Mouse (Mus musculus): ENCODE measurements around the gene Rmdn3.

The Rmdn3 gene

DNA sequence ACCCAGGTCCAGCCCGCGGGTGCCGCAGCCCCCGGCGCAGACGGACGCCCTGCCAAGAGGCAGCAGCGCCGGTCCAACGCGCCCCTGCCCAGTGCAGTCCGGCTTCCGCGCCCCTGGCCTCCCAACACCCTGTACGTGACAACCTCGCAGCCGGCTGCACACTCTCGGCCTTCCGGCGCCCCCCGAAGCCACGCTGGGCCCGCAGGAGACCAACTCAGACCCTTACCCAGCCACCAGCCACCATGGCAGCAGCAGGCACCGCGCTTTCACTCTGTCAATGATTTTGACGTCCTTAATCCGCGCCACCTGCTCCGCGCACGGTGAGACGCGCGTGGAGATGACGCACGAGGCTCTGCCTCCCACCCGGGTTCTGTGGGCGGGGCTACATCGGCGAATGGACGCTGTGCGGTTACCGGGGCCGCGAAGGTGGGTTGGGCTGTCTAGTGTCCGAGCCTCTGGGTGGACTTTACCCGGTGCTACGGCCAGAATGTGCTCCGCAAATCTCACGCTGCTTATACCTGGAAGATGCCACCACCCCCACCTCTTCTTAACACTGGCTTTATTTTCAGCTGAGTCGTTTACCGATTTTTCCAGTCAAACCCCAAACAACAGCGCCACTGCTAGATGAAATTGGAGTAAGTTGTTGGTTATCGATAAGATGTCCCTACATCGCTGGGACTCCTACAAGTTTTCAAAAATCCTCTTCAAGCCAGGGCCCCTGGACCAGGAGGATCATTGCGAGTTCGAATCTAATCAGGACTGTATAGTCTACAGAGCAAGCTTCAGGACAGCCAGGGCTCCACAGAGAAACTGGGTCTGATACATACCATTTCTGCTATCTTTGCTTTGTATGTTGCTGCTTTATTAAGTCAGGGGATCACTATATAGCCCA, at the start of gene Rmdn3:
Gene Rmdn3 (minus strand): TSS at position 354 of the 892 bp plus-strand sequence.
- peak; percentile 95 for DNase-seq (ENCODE audit: low read depth, low spot score)

DNA sequence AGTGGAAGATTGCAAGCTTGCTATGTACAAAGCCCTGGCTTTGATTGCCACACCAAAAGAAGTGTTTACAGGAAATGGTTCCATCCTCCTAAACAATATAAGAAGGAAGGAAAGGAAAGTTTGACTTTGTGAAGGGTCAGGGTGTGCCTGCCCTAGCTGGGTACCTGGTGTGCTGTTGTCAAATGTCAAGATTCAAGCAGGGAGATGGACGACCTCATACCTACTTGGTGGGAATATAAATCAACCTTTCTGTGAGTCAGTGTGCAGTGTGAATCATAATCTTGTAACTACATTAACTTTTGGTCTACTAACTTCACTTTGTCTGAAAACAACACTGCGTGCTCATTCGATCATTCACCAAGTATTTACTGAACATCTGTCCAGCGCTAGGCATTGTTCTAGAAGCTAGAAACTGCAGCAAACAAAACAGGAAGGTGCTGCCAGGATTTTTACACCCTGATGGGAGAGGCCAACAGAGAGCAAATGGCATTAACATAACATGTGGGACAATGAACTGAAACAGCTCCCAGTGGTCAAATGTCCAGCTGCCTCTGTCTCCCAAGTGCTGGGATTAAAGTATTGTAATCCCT, 47.1 kb upstream of the Rmdn3 start:
- DNase-seq (ENCODE audit: low read depth, low spot score), result no peak

GRCm38 (mm10) chr2:119202914-119203453, 46.1 kb upstream of the Rmdn3 start:
- DNase-seq (ENCODE audit: low read depth, low spot score), result no peak

DNA sequence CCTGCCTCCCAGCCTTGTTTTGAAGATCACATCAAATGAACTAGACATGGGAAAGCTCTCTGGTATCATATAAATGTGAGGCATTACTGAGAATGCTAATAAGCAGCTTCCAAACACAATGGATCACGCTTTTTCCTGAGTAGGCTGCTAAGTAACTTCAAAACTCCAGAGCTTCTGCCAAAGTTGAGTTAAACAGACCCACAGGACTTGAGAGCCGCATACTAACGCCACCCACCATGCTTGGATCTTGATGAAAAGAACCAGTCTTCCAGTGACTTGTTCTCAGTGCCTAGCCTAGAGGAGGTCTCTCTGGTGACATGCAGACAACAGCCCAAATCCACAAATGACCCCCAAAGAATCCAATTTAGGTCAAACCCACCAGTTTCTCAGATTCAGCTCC, 42.1 kb upstream of the Rmdn3 start:
- no peak for DNase-seq (ENCODE audit: low read depth, low spot score)

- DNase-seq (ENCODE audit: low read depth, low spot score), result no peak
Measured at GRCm38 (mm10) chr2:119198049-119198448, 41.2 kb upstream of the Rmdn3 start.

GRCm38 (mm10) chr2:119197493-119197892, 40.7 kb upstream of the Rmdn3 start:
- no peak for DNase-seq (ENCODE audit: low read depth, low spot score)

GRCm38 (mm10) chr2:119196316-119197108, 39.7 kb upstream of the Rmdn3 start:
- DNase-seq (ENCODE audit: low read depth, low spot score), result no peak

GRCm38 (mm10) chr2:119194140-119194539, 37.3 kb upstream of the Rmdn3 start:
- no peak for DNase-seq (ENCODE audit: low read depth, low spot score)

- DNase-seq (ENCODE audit: low read depth, low spot score), result no peak
Measured at GRCm38 (mm10) chr2:119190969-119191368, 34.1 kb upstream of the Rmdn3 start.

GRCm38 (mm10) chr2:119189029-119189710, 32.3 kb upstream of the Rmdn3 start:
- DNase-seq (ENCODE audit: low read depth, low spot score), result peak; percentile 86

DNA sequence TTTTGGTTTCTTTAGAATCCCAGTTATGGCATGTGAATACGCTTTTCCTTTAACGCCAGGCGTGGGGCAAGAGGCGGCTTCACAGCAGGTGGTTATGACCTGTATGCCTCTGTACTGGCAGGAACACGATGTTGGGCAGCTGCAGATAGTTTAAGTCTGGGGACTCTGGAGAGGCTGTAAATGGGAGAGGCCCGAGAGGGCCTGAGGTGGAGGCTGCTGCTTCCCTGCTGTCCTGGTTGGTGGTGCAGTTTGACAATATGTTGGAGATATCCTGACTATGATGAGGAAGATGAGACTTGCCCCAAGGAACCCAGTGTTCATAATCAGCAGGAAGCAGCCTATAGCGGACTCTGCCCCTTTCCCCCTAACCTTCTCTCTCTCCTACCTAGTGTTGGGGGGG, 26.1 kb upstream of the Rmdn3 start:
- no peak for DNase-seq (ENCODE audit: low read depth, low spot score)

GRCm38 (mm10) chr2:119177384-119177939, 20.6 kb upstream of the Rmdn3 start:
- peak; percentile 69 for DNase-seq (ENCODE audit: low read depth, low spot score)

GRCm38 (mm10) chr2:119176761-119177160, 19.9 kb upstream of the Rmdn3 start:
- peak; percentile 39 for DNase-seq (ENCODE audit: low read depth, low spot score)

DNA sequence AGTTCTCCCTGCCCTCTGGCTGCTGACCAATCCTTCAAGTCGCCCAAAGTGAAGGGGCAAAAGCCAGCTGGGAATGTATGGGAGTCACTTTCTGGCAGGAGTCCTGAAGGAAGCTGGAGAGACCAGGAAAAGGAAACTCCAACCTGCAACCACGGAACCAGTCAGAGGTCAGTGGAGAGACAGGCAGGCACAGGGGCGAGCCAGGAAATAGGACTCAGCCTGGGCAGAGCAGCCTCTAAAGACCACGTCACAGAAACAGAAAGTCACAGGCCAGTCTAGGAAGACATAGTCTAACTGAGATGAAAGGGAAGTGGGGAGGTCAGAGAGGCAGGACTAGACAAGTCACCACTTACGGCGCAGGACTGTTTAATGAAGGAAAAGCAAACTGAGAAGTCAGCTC, 18.8 kb upstream of the Rmdn3 start:
- no peak for DNase-seq (ENCODE audit: low read depth, low spot score)

- DNase-seq (ENCODE audit: low read depth, low spot score), result no peak
Measured at GRCm38 (mm10) chr2:119174866-119175265, 18.0 kb upstream of the Rmdn3 start.

DNA sequence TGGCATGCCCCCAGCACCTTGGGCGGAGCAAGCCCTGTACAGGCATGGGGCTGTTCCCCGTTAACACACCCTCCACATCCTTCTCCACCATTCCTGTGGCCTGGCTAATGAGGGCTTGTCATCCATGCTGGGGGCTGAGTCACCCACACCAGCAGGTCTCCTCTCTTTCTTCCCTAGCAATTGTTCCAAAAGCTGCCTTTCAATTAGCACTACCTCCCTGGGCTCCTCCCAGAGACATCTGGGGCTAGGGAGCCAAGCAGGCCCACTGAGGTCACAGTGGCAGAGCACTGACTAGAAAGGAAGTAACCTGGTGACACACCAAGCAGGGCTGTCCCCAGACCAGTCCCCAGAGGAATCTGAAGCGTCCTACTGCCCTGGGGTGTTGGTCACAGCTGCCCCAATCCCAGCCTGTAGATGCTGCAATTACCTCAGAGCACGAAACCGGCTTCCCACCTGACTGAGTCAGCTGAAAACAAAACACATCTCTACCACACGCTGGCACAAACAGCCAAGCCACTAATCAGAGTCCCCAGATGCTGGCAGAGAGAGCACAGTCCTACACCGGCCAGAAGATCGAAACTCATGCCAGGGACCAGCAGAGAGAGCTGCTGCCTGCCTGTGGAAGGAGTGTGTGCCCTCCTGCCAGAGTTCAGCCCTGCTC, 17.3 kb upstream of the Rmdn3 start, which contains the start of gene Gm14137:
Gene Gm14137 (plus strand): TSS at position 519 of the 661 bp plus-strand sequence.
- peak; percentile 76 for DNase-seq (ENCODE audit: low read depth, low spot score)

DNA sequence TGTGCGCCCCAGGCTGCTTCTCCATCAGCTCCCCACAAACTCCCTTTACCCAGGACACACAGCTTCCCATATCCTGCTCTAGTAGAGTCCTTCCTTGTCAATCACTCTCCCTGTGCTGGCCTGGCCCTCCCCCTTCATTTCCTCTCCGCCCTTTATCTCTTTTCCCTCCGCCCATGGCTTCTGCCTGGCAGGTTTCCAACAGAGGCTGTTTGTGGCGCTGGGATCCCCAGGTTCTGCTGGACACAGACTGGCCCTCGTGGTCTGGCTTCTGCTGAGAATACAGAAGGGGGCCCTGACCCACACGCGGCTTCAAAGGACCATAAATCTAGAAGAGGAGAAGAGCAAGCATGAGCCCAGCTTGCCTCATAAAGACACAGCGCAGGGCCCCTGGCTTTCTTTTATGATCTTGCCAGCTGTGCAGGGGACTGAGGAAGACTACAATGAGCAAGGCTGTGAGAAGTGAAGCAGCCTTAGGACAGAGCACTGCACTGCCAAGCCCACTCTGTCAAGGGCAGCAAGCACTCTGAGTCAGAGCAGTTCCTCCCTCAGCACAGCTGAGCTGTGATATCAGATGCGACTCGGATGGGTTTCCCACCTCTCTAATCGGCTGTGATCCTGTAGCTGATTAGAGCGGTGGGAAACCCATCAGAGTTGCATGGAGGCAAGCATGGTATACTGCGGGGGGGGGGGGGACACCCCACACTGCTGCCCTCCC, 16.2 kb upstream of the Rmdn3 start:
- no peak for DNase-seq (ENCODE audit: low read depth, low spot score)

GRCm38 (mm10) chr2:119172446-119172845, 15.6 kb upstream of the Rmdn3 start:
- DNase-seq (ENCODE audit: low read depth, low spot score), result no peak

GRCm38 (mm10) chr2:119171574-119171973, 14.7 kb upstream of the Rmdn3 start:
- DNase-seq (ENCODE audit: low read depth, low spot score), result no peak

GRCm38 (mm10) chr2:119170282-119170681, 13.4 kb upstream of the Rmdn3 start:
- DNase-seq (ENCODE audit: low read depth, low spot score), result no peak
